Mouse (Mus musculus) embryonic facial prominence, embryonic 11.5 days (tissue): ENCODE results near the gene Gfap. TPM values are rescaled to one million over a fixed set of nuclear protein-coding genes. Genes with fewer than 3 reads are reported as not detected.

ENCODE experiments used
- ATAC-seq: fragments of 200-750 bp; cut with Nextera tagmentation; replicated peaks from 2 replicates; pipeline ENCODE4 v1.8.0; 2017; ENCODE audit warnings: low read depth; ENCODE audit not compliant: insufficient number of reproducible peaks, low FRiP score, low TSS enrichment
- DNase-seq: peaks from one replicate; pipeline ENCODE4 v3.0.0-alpha.2; 2015; ENCODE audit warnings: low spot score
- H3K27ac ChIP-seq: fragments of 300-500 bp; sonication (generic); replicated peaks from 2 replicates; pipeline ENCODE4 v1.5.1; 2014; ENCODE audit warnings: mild to moderate bottlenecking, low read depth, low read length, control low read depth
- H3K27me3 ChIP-seq: fragments of 300-500 bp; sonication (generic); 2 replicates; pipeline ENCODE4 v1.6.1; 2014; ENCODE audit warnings: mild to moderate bottlenecking, low read length, moderate library complexity, mixed read lengths; ENCODE audit not compliant: control insufficient read depth, insufficient read depth
- H3K36me3 ChIP-seq: fragments of 300-500 bp; sonication (generic); replicated peaks from 2 replicates; pipeline ENCODE4 v1.6.1; 2014; ENCODE audit warnings: low read depth, mild to moderate bottlenecking, low read length, moderate library complexity, mixed read lengths; ENCODE audit not compliant: control insufficient read depth, insufficient read depth
- H3K4me1 ChIP-seq: fragments of 300-500 bp; sonication (generic); 2 replicates; pipeline ENCODE4 v1.6.1; 2014; ENCODE audit warnings: low read length, mixed read lengths; ENCODE audit not compliant: control insufficient read depth, insufficient read depth
- H3K4me2 ChIP-seq: fragments of 300-500 bp; sonication (generic); 2 replicates; pipeline ENCODE4 v1.6.1; 2014; ENCODE audit warnings: low read depth, mild to moderate bottlenecking, control low read depth, low read length, moderate library complexity
- H3K4me3 ChIP-seq: fragments of 300-500 bp; sonication (generic); 2 replicates; pipeline ENCODE4 v1.5.1; 2014; ENCODE audit warnings: low read depth, low read length, control low read depth
- H3K9ac ChIP-seq: fragments of 300-500 bp; sonication (generic); replicated peaks from 2 replicates; pipeline ENCODE4 v1.6.1; 2014; ENCODE audit warnings: mild to moderate bottlenecking, control low read depth, low read length
- H3K9me3 ChIP-seq: fragments of 300-500 bp; sonication (generic); replicated peaks from 2 replicates; pipeline ENCODE4 v1.6.1; 2016; ENCODE audit warnings: mild to moderate bottlenecking, low read length, inconsistent platforms, mixed read lengths; ENCODE audit not compliant: control insufficient read depth
- WGBS: fragments of 180-500 bp; shearing (Covaris S2); extraction: QIAGEN DNeasy Blood & Tissue Kit; methylation state at CpG from one replicate; pipeline ENCODE4 v1.1.7; 2014; 5-methylcytosine and 5-hydroxymethylcytosine counted together
- polyA plus RNA-seq: library from polyadenylated mRNA; unstranded; fragments of >200 nt; fragmentation: Nextera tagmentation; extraction: Ambion mirVana; gene quantifications from 2 replicates; pipeline ENCODE4 v1.2.1, GENCODE M21; 2014

The Gfap gene
- polyA plus RNA-seq, 1 experiment from 2014 or later = 0.25 TPM

GRCm38 (mm10) chr11:102911376-102911775 lies 10.7 kb upstream of the Gfap start:
- ATAC-seq = no peak
- WGBS = 81% methylated on average over 7 of the region's 7 CpGs
- Histone ChIP-seq H3K36me3 (peaks cover 29% of the 10 kb centered on the region), H3K4me1 (no peaks in the 10 kb centered on the region), H3K9ac (no peak overlapping the region), H3K4me2 (no peak overlapping the region), H3K4me3 (no peak overlapping the region), H3K27ac (no peak overlapping the region), H3K27me3 (no peaks in the 10 kb centered on the region), H3K9me3 (no peaks in the 10 kb centered on the region)
- no peak for DNase-seq

- Histone ChIP-seq H3K4me1 (no peaks in the 10 kb centered on the region), H3K36me3 (peaks cover 8% of the 10 kb centered on the region), H3K27me3 (no peaks in the 10 kb centered on the region), H3K4me3 (no peak overlapping the region), H3K4me2 (no peak overlapping the region), H3K27ac (no peak overlapping the region), H3K9me3 (no peaks in the 10 kb centered on the region), H3K9ac (no peak overlapping the region)
- ATAC-seq (no peak), DNase-seq (no peak)
- WGBS = 77% methylated on average over 7 of the region's 7 CpGs
Observed at GRCm38 (mm10) chr11:102903654-102904053, 2.9 kb upstream of the Gfap start.

GRCm38 (mm10) chr11:102902107-102902506 lies 1.4 kb upstream of the Gfap start:
- H3K27ac ChIP-seq = no peak overlapping the region
- H3K4me1 ChIP-seq = no peaks in the 10 kb centered on the region
- ATAC-seq (no peak), DNase-seq (no peak)
- H3K4me2 ChIP-seq = no peak overlapping the region
- no peak overlapping the region for H3K4me3 ChIP-seq
- H3K27me3 ChIP-seq = no peaks in the 10 kb centered on the region
- H3K36me3 ChIP-seq = peaks cover 4% of the 10 kb centered on the region
- H3K9me3 ChIP-seq = no peaks in the 10 kb centered on the region
- no peak overlapping the region for H3K9ac ChIP-seq
- WGBS = 82% methylated on average over 5 of the region's 5 CpGs

- peaks cover 2% of the 10 kb centered on the region for H3K36me3 ChIP-seq
- H3K4me1 ChIP-seq = no peaks in the 10 kb centered on the region; the same call in 1 of the 2 replicates
- H3K27me3 ChIP-seq = 0 out of 2 replicates have a peak, but pooled peaks cover 1% of the 10 kb centered on the region
- no peak overlapping the region for H3K4me3 ChIP-seq
- no peak for DNase-seq
- 59% methylated on average over 4 of the region's 4 CpGs for WGBS
- H3K9ac ChIP-seq = no peak overlapping the region
- no peak for ATAC-seq
- H3K9me3 ChIP-seq = no peaks in the 10 kb centered on the region
- no peak overlapping the region for H3K4me2 ChIP-seq
- H3K27ac ChIP-seq = no peak overlapping the region
Observed at GRCm38 (mm10) chr11:102901199-102901598, 487 bp upstream of the Gfap start.

- Histone ChIP-seq H3K9ac (no peak overlapping the region), H3K27me3 (peaks cover 6% of the 10 kb centered on the region; the same call in 1 of the 2 replicates), H3K36me3 (no peaks in the 10 kb centered on the region), H3K9me3 (no peaks in the 10 kb centered on the region), H3K27ac (no peak overlapping the region), H3K4me1 (no peaks in the 10 kb centered on the region; the same call in 1 of the 2 replicates), H3K4me3 (no peak overlapping the region), H3K4me2 (no peak overlapping the region)
- ATAC-seq (no peak), DNase-seq (no peak)
- WGBS = 65% methylated on average over 9 of the region's 9 CpGs
Observed at GRCm38 (mm10) chr11:102898408-102898807, 2.3 kb downstream of the Gfap start.

GRCm38 (mm10) chr11:102896641-102897040 lies 4.1 kb downstream of the Gfap start:
- Histone ChIP-seq H3K4me2 (no peak overlapping the region), H3K9me3 (no peaks in the 10 kb centered on the region), H3K4me1 (no peaks in the 10 kb centered on the region; the same call in 1 of the 2 replicates), H3K27me3 (peaks cover 6% of the 10 kb centered on the region), H3K4me3 (no peak overlapping the region), H3K27ac (no peak overlapping the region), H3K9ac (no peak overlapping the region), H3K36me3 (no peaks in the 10 kb centered on the region)
- no peak for ATAC-seq
- 77% methylated on average over 20 of the region's 20 CpGs for WGBS
- no peak for DNase-seq

GRCm38 (mm10) chr11:102895779-102896178 lies 4.9 kb downstream of the Gfap start:
- H3K27me3 ChIP-seq = peaks cover 6% of the 10 kb centered on the region

GRCm38 (mm10) chr11:102894716-102895115 lies 6.0 kb downstream of the Gfap start:
- no peaks in the 10 kb centered on the region for H3K36me3 ChIP-seq
- ATAC-seq (no peak), DNase-seq (no peak)
- 93% methylated on average over 4 of the region's 4 CpGs for WGBS
- no peaks in the 10 kb centered on the region; the same call in 1 of the 2 replicates for H3K4me1 ChIP-seq
- H3K9me3 ChIP-seq = no peaks in the 10 kb centered on the region
- H3K4me3 ChIP-seq = no peak overlapping the region
- H3K9ac ChIP-seq = no peak overlapping the region
- no peak overlapping the region for H3K27ac ChIP-seq
- no peak overlapping the region for H3K4me2 ChIP-seq
- peaks cover 6% of the 10 kb centered on the region for H3K27me3 ChIP-seq

More at GRCm38 (mm10) chr11:102895779-102896178, 4.9 kb downstream of the Gfap start:
- ATAC-seq (no peak), DNase-seq (no peak)
- Histone ChIP-seq H3K36me3 (no peaks in the 10 kb centered on the region), H3K4me1 (no peaks in the 10 kb centered on the region; the same call in 1 of the 2 replicates), H3K9me3 (no peaks in the 10 kb centered on the region), H3K27ac (no peak overlapping the region), H3K9ac (no peak overlapping the region), H3K4me2 (no peak overlapping the region), H3K4me3 (no peak overlapping the region)
- WGBS = 81% methylated on average over 9 of the region's 9 CpGs
